Mouse (Mus musculus): Measurements from ENCODE around the gene Enkur.

DNA sequence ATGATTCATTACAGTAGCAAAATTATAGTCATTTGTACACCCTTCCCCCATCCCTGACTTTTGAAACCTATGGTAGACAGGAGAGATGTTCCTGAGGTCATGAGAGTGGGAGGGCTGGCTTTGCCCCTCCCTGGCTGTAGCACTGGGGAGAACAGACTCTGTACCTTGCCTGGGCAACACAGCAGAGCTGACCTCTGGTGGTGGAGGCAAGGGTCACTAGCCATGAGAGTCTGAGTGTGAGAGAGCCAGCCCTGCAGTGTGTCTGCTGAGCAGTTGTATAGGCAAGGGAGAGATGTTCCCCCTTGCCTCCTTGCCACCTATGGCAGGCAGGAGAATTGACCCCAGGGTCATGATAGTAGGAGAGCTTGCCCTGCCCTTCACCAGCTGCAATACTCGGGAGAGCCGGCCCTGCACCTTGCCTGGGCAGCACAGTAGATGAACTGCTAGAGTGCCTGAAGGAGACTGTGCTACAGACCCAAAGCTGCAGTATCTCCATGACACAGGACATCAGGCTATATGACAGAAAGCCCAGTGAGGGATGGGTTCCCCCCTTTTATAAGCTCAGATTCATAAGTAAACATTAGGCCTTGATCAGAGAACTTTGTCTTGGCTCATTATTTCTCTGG is 40.4 kb upstream of the Enkur start:
- TF ChIP-seq CTCF (IDR thresholded peaks at IDR 0.05; ENCODE audit: control insufficient read depth, insufficient read depth, low read length) (no peak), POLR2A (IDR thresholded peaks at IDR 0.05; ENCODE audit: borderline replicate concordance, control insufficient read depth, low read depth, low read length) (no peak)
